Mouse (Mus musculus) hindbrain, embryonic 11.5 days (tissue): ENCODE results near the gene Mrln. TPM values are rescaled to one million over a fixed set of nuclear protein-coding genes. Genes with fewer than 3 reads are reported as not detected.

Experiments used
- polyA plus RNA-seq: library from polyadenylated mRNA; unstranded; fragments of >200 nt; fragmentation: Nextera tagmentation; extraction: Ambion mirVana; gene quantifications from 2 replicates; pipeline ENCODE4 v1.2.1, GENCODE M21; 2014

Gene Mrln
- polyA plus RNA-seq, 1 experiment from 2014 or later: 1.0 TPM

Other genes with a start within 250 kb of the Mrln start
- 23.0 and 27.8 TPM in 2 replicates for gene Ccdc6, start 107.5 kb upstream of the Mrln start, polyA plus RNA-seq
- gene Slc16a9, start 40.4 kb downstream of the Mrln start, polyA plus RNA-seq: 0.32 and 0.36 TPM in 2 replicates
- gene Fam13c, start 235.8 kb downstream of the Mrln start, polyA plus RNA-seq: 17.1 and 19.8 TPM in 2 replicates